Mouse (Mus musculus): Measurements from ENCODE around the gene Usp18. TPM values are rescaled to one million over a fixed set of nuclear protein-coding genes. Genes with fewer than 3 reads are reported as not detected.

Usp18 gene
- polyA plus RNA-seq, 1 experiment: 1.2 TPM

- Histone ChIP-seq H3K27me3 (replicated peaks) (no peaks in the 10 kb centered on the region), H3K36me3 (replicated peaks; ENCODE audit: low read length) (peaks cover 95% of the 10 kb centered on the region), H3K9me3 (no peaks in the 10 kb centered on the region), H3K4me1 (peaks cover 99% of the 10 kb centered on the region), H3K4me3 (replicated peaks) (peak overlapping the region; percentile 82)
- no peak for TF ChIP-seq FLI1 (IDR thresholded peaks at IDR 0.05; ENCODE audit: low read length)
- TF ChIP-seq GATA1 (IDR thresholded peaks at IDR 0.05; ENCODE audit: borderline replicate concordance, low read length): no peak
These were observed 22.7 kb upstream of the Usp18 start for GRCm38 (mm10) chr6:121223001-121223400.

GRCm38 (mm10) chr6:121224067-121224466 lies 21.6 kb upstream of the Usp18 start:
- H3K36me3 ChIP-seq (replicated peaks; ENCODE audit: low read length): peaks cover 97% of the 10 kb centered on the region
- no peaks in the 10 kb centered on the region for H3K27me3 ChIP-seq (replicated peaks)
- H3K9me3 ChIP-seq: no peaks in the 10 kb centered on the region; the same call in 1 of the 2 replicates
- H3K4me3 ChIP-seq (replicated peaks): peak overlapping the region; percentile 81
- TF ChIP-seq GATA1 (IDR thresholded peaks at IDR 0.05; ENCODE audit: borderline replicate concordance, low read length) (no peak), FLI1 (IDR thresholded peaks at IDR 0.05; ENCODE audit: low read length) (no peak)
- H3K4me1 ChIP-seq: peaks cover 99% of the 10 kb centered on the region

- Histone ChIP-seq H3K9me3 (no peaks in the 10 kb centered on the region; the same call in 1 of the 2 replicates), H3K36me3 (replicated peaks; ENCODE audit: low read length) (peaks cover 96% of the 10 kb centered on the region), H3K27me3 (replicated peaks) (no peaks in the 10 kb centered on the region), H3K4me1 (peaks cover 99% of the 10 kb centered on the region), H3K4me3 (replicated peaks) (peak overlapping the region; percentile 89)
- TF ChIP-seq GATA1 (IDR thresholded peaks at IDR 0.05; ENCODE audit: borderline replicate concordance, low read length) (no peak), FLI1 (IDR thresholded peaks at IDR 0.05; ENCODE audit: low read length) (no peak)
These were observed 20.7 kb upstream of the Usp18 start for GRCm38 (mm10) chr6:121224993-121225392.

GRCm38 (mm10) chr6:121226043-121226442 lies 19.7 kb upstream of the Usp18 start:
- no peak for TF ChIP-seq GATA1 (IDR thresholded peaks at IDR 0.05; ENCODE audit: borderline replicate concordance, low read length)
- 0 out of 2 replicates have a peak, but pooled peaks have one; percentile 31 for TF ChIP-seq FLI1 (IDR thresholded peaks at IDR 0.05; ENCODE audit: low read length)
- Histone ChIP-seq H3K9me3 (no peaks in the 10 kb centered on the region; the same call in 1 of the 2 replicates), H3K4me3 (replicated peaks) (peak overlapping the region; percentile 89), H3K27me3 (replicated peaks) (no peaks in the 10 kb centered on the region), H3K4me1 (peaks cover 97% of the 10 kb centered on the region), H3K36me3 (replicated peaks; ENCODE audit: low read length) (peaks cover 87% of the 10 kb centered on the region)

GRCm38 (mm10) chr6:121226744-121227143 lies 19.0 kb upstream of the Usp18 start:
- TF ChIP-seq GATA1 (IDR thresholded peaks at IDR 0.05; ENCODE audit: borderline replicate concordance, low read length) (no peak), FLI1 (IDR thresholded peaks at IDR 0.05; ENCODE audit: low read length) (no peak)
- peaks cover 97% of the 10 kb centered on the region for H3K4me1 ChIP-seq

GRCm38 (mm10) chr6:121228421-121228820 lies 17.3 kb upstream of the Usp18 start:
- Histone ChIP-seq H3K9me3 (no peaks in the 10 kb centered on the region; the same call in 1 of the 2 replicates), H3K27me3 (replicated peaks) (no peaks in the 10 kb centered on the region), H3K36me3 (replicated peaks; ENCODE audit: low read length) (peaks cover 84% of the 10 kb centered on the region), H3K4me1 (peaks cover 97% of the 10 kb centered on the region), H3K4me3 (replicated peaks) (no peak overlapping the region)
- TF ChIP-seq GATA1 (IDR thresholded peaks at IDR 0.05; ENCODE audit: borderline replicate concordance, low read length) (no peak), FLI1 (IDR thresholded peaks at IDR 0.05; ENCODE audit: low read length) (no peak)

More at GRCm38 (mm10) chr6:121226744-121227143, 19.0 kb upstream of the Usp18 start:
- H3K36me3 ChIP-seq (replicated peaks; ENCODE audit: low read length): peaks cover 86% of the 10 kb centered on the region
- H3K27me3 ChIP-seq (replicated peaks): no peaks in the 10 kb centered on the region
- peak overlapping the region; percentile 89 for H3K4me3 ChIP-seq (replicated peaks)
- no peaks in the 10 kb centered on the region; the same call in 1 of the 2 replicates for H3K9me3 ChIP-seq

- H3K4me1 ChIP-seq: peaks cover 84% of the 10 kb centered on the region
- TF ChIP-seq GATA1 (IDR thresholded peaks at IDR 0.05; ENCODE audit: borderline replicate concordance, low read length): no peak
- TF ChIP-seq FLI1 (IDR thresholded peaks at IDR 0.05; ENCODE audit: low read length): no peak
- H3K9me3 ChIP-seq: no peaks in the 10 kb centered on the region; the same call in 1 of the 2 replicates
- no peaks in the 10 kb centered on the region for H3K27me3 ChIP-seq (replicated peaks)
- no peak overlapping the region for H3K4me3 ChIP-seq (replicated peaks)
- H3K36me3 ChIP-seq (replicated peaks; ENCODE audit: low read length): peaks cover 58% of the 10 kb centered on the region
These were observed 13.1 kb upstream of the Usp18 start for GRCm38 (mm10) chr6:121232652-121233051.

GRCm38 (mm10) chr6:121236386-121236785 lies 9.3 kb upstream of the Usp18 start:
- no peak overlapping the region for H3K4me3 ChIP-seq (replicated peaks)
- no peaks in the 10 kb centered on the region for H3K9me3 ChIP-seq
- peaks cover 83% of the 10 kb centered on the region for H3K4me1 ChIP-seq
- H3K36me3 ChIP-seq (replicated peaks; ENCODE audit: low read length): peaks cover 33% of the 10 kb centered on the region
- TF ChIP-seq FLI1 (IDR thresholded peaks at IDR 0.05; ENCODE audit: low read length) (no peak), GATA1 (IDR thresholded peaks at IDR 0.05; ENCODE audit: borderline replicate concordance, low read length) (no peak)
- H3K27me3 ChIP-seq (replicated peaks): no peaks in the 10 kb centered on the region

GRCm38 (mm10) chr6:121238209-121238608 lies 7.5 kb upstream of the Usp18 start:
- TF ChIP-seq FLI1 (IDR thresholded peaks at IDR 0.05; ENCODE audit: low read length) (no peak), GATA1 (IDR thresholded peaks at IDR 0.05; ENCODE audit: borderline replicate concordance, low read length) (no peak)
- peaks cover 83% of the 10 kb centered on the region for H3K4me1 ChIP-seq
- H3K9me3 ChIP-seq: no peaks in the 10 kb centered on the region
- H3K27me3 ChIP-seq (replicated peaks): no peaks in the 10 kb centered on the region
- H3K4me3 ChIP-seq (replicated peaks): no peak overlapping the region
- H3K36me3 ChIP-seq (replicated peaks; ENCODE audit: low read length): peaks cover 24% of the 10 kb centered on the region

- H3K9me3 ChIP-seq: no peaks in the 10 kb centered on the region
- H3K36me3 ChIP-seq (replicated peaks; ENCODE audit: low read length): peaks cover 22% of the 10 kb centered on the region
- no peaks in the 10 kb centered on the region for H3K27me3 ChIP-seq (replicated peaks)
- peak overlapping the region; percentile 78 for H3K4me3 ChIP-seq (replicated peaks)
- peaks cover 82% of the 10 kb centered on the region for H3K4me1 ChIP-seq
- TF ChIP-seq FLI1 (IDR thresholded peaks at IDR 0.05; ENCODE audit: low read length): no peak
- TF ChIP-seq GATA1 (IDR thresholded peaks at IDR 0.05; ENCODE audit: borderline replicate concordance, low read length): no peak
These were observed 3.9 kb upstream of the Usp18 start for GRCm38 (mm10) chr6:121241780-121242179.

All from megakaryocyte, embryonic 14.5 days (primary cell).